Mouse (Mus musculus): Measurements from ENCODE around the gene Vmn2r107.

The Vmn2r107 gene

GRCm38 (mm10) chr17:20344942-20345341 lies at the start of gene Vmn2r107:
Gene Vmn2r107, plus strand, starts transcription at chr17:20345242.
- DNase-seq = no peak

DNA sequence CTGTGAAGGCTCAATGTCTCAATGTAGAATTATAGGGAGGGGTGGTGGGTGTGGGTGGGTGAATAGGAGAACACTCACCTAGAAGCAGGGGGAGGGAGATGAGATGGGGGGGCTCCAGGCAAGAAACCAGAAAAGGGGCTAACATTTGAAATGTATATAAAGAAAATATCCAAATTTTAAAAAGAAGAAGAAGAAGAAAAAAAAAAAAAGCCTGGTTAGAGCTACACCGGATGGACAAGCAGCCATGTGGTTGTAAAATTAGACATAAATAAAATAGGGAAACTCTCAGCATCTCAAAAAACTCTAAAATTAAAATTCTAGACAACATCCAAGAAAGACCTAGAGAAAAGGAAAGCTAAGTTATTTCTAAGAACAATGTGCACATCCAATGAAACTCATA lies 39.3 kb upstream of the Vmn2r107 start:
- no peak for DNase-seq

GRCm38 (mm10) chr17:20399105-20399504 lies 54.1 kb downstream of the Vmn2r107 start:
- DNase-seq = no peak

- no peak for DNase-seq
Measured at GRCm38 (mm10) chr17:20413846-20414245, 68.8 kb downstream of the Vmn2r107 start, which contains the start of gene Vmn1r224. Gene Vmn1r224, plus strand, starts transcription at chr17:20414146.
